Mouse (Mus musculus) thymus, adult 2 months (tissue): ENCODE data around the gene Fbxo31.

Experiments used
- CTCF ChIP-seq: fragments of 200-500 bp; IDR thresholded peaks from 2 replicates; pipeline ENCODE4 v1.5.1; 2012; ENCODE audit warnings: mild to moderate bottlenecking, control low read depth, low read length, moderate library complexity, borderline replicate concordance; ENCODE audit not compliant: control insufficient read depth, poor library complexity, insufficient read depth; ENCODE audit errors: extremely low read depth
- POLR2A ChIP-seq: fragments of 200-500 bp; IDR thresholded peaks from 2 replicates; pipeline ENCODE4 v1.6.1; 2012; ENCODE audit warnings: mild to moderate bottlenecking, low read length, control low read depth, moderate library complexity; ENCODE audit not compliant: control insufficient read depth, poor library complexity, insufficient read depth; ENCODE audit errors: extremely low read depth

DNA sequence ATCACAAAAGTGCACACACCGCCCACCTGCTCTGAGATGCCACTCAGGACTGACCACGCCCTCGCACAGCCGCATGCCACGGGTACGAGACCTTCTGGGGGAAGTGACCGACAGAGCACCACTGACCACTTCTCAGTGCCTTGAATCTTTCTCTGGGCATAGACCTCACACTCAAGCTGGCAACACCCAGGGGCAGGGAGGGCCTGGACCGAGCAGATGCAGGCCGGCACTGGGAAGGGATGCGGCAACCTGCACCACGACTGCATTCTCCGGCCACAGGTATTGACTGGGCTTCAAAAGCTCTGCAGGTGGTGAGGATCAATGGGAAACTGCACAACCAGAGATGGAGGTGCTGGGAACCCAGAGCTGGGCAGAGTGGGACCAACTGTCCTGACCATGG, 23.8 kb upstream of the Fbxo31 start:
- no peak for TF ChIP-seq CTCF
- no peak for TF ChIP-seq POLR2A
